28 mouse cellular contexts compared by ENCODE assay signal in the genomic region with DNA sequence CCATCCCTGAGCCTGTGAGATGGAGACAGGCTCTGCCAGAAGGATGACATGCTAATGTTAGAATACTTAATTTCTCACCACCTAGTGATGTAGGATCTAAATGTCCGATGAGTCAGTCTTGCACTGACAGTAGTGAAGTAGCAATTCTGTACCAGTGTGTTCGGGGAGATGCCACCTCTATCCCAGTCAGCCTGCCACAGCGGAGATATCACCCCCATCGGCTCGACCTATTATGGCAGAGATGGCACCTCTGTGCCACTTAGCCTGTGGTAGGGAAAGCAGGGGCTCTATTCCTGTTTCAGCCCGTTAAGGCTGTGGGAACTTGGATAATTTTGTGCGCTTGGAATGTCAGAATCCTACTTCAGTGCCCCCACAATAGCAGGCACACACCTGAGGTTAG.
"Had no signal": no experiment of that assay in that cellular context is flagged by ENCODE, and none has a peak within 500 bp of the region (broad histone marks: within the 10 kb centered on the region; RNA-seq: fewer than 3 reads in every experiment).

No protein-coding gene starts in this region.

- H3K36me3 ChIP-seq: limb, embryonic 10.5 days; limb, embryonic 12.5 days; liver, embryonic 12.5 days; liver, embryonic 13.5 days; liver, embryonic 15.5 days; midbrain, embryonic 13.5 days; midbrain, embryonic 15.5 days had no signal

- H3K27me3 ChIP-seq: limb, embryonic 12.5 days; limb, embryonic 13.5 days; limb, embryonic 15.5 days; liver, embryonic 12.5 days; liver, embryonic 13.5 days; liver, embryonic 15.5 days; lung, embryonic 15.5 days; megakaryocyte, embryonic 14.5 days; midbrain, embryonic 12.5 days; midbrain, embryonic 13.5 days; midbrain, embryonic 15.5 days; neural tube, embryonic 12.5 days had no signal

- H3K4me3 ChIP-seq: limb, embryonic 10.5 days; limb, embryonic 12.5 days; limb, embryonic 13.5 days; limb, embryonic 15.5 days; liver, embryonic 12.5 days; liver, embryonic 13.5 days; liver, embryonic 15.5 days; lung, embryonic 15.5 days; midbrain, embryonic 10.5 days; midbrain, embryonic 12.5 days; midbrain, embryonic 13.5 days; midbrain, embryonic 15.5 days; myocyte; neural tube, embryonic 12.5 days had no signal

- H3K9ac ChIP-seq: limb, embryonic 12.5 days; limb, embryonic 13.5 days; limb, embryonic 15.5 days; liver, embryonic 12.5 days; liver, embryonic 13.5 days; liver, embryonic 14.5 days; liver, embryonic 15.5 days; liver, postnatal 0 days; lung, embryonic 14.5 days; lung, embryonic 15.5 days; midbrain, embryonic 12.5 days; midbrain, embryonic 13.5 days; midbrain, embryonic 15.5 days; neural tube, embryonic 12.5 days had no signal

- H3K27ac ChIP-seq: limb, embryonic 10.5 days; limb, embryonic 12.5 days; limb, embryonic 13.5 days; limb, embryonic 15.5 days; liver, embryonic 12.5 days; liver, embryonic 13.5 days; liver, embryonic 14.5 days; liver, embryonic 15.5 days; lung, embryonic 15.5 days; macrophage; midbrain, embryonic 10.5 days; midbrain, embryonic 12.5 days; midbrain, embryonic 13.5 days; midbrain, embryonic 15.5 days; neural tube, embryonic 12.5 days had no signal

- DNase-seq: left cerebral cortex, postnatal 4 days; liver; liver, embryonic 13.5 days; liver, postnatal 0 days; lung, adult 18-20 months; lung, adult 2 months; lung, embryonic 14.5 days; lung, postnatal 10 days; lung, postnatal 14 days; lung, postnatal 36 days; lung, postnatal 4 days; midbrain, embryonic 14.5 days had no signal

- H3K4me1 ChIP-seq: limb, embryonic 10.5 days; limb, embryonic 12.5 days; limb, embryonic 13.5 days; limb, embryonic 15.5 days; lung, embryonic 15.5 days; midbrain, embryonic 10.5 days; midbrain, embryonic 13.5 days; midbrain, embryonic 15.5 days; neural tube, embryonic 12.5 days had no signal
